Mouse (Mus musculus) lung, adult 2 months (tissue): ENCODE measurements around the gene Atp13a3. TPM values are rescaled to one million over a fixed set of nuclear protein-coding genes. Genes with fewer than 3 reads are reported as not detected.

Source experiments
- DNase-seq: peaks from one replicate; pipeline ENCODE4 v3.0.0; 2022
- H3K4me1 ChIP-seq: fragments of 200-500 bp; 2 replicates; pipeline ENCODE4 v1.6.1; 2011; ENCODE audit warnings: low read length; ENCODE audit not compliant: control insufficient read depth, insufficient read depth
- H3K4me3 ChIP-seq: fragments of 200-500 bp; replicated peaks from 2 replicates; pipeline ENCODE3; 2011; ENCODE audit warnings: low read depth, mild to moderate bottlenecking, control low read depth, low read length; ENCODE audit errors: extremely low read depth
- CTCF ChIP-seq: fragments of 200-500 bp; IDR thresholded peaks from 2 replicates; pipeline ENCODE4 v1.5.1; 2011; ENCODE audit warnings: mild to moderate bottlenecking, low read length, control low read depth; ENCODE audit not compliant: insufficient read depth
- POLR2A ChIP-seq: fragments of 200-500 bp; IDR thresholded peaks from 2 replicates; pipeline ENCODE4 v1.6.1; 2011; ENCODE audit warnings: low read depth, mild to moderate bottlenecking, control low read depth, low read length, borderline replicate concordance; ENCODE audit errors: extremely low read depth
- WGBS: fragments of 180-500 bp; shearing (Covaris S2); methylation state at CpG from one replicate; pipeline ENCODE4 v1.1.7; 2018; 5-methylcytosine and 5-hydroxymethylcytosine counted together
- polyA plus RNA-seq: library from polyadenylated mRNA; depleted of rRNA; stranded (reverse); fragments of >200 nt; gene quantifications from 2 replicates; pipeline ENCODE4 v1.2.3, GENCODE M21; 2012

Atp13a3 gene
- polyA plus RNA-seq, 1 experiment: 48.1 TPM

- no peak for TF ChIP-seq POLR2A
- no peak for TF ChIP-seq CTCF
- no peak for DNase-seq
- 66% methylated on average over 5 of the region's 5 CpGs for WGBS
- Histone ChIP-seq H3K4me3 (no peak overlapping the region), H3K4me1 (no peaks in the 10 kb centered on the region)
Observed at GRCm38 (mm10) chr16:30424053-30424452, 18.3 kb upstream of the Atp13a3 start.

- 62% methylated on average over 2 of the region's 2 CpGs for WGBS
- Histone ChIP-seq H3K4me1 (no peaks in the 10 kb centered on the region), H3K4me3 (no peak overlapping the region)
- TF ChIP-seq CTCF: no peak
- TF ChIP-seq POLR2A: no peak
- DNase-seq: no peak
Observed at GRCm38 (mm10) chr16:30416707-30417106, 10.9 kb upstream of the Atp13a3 start.

DNA sequence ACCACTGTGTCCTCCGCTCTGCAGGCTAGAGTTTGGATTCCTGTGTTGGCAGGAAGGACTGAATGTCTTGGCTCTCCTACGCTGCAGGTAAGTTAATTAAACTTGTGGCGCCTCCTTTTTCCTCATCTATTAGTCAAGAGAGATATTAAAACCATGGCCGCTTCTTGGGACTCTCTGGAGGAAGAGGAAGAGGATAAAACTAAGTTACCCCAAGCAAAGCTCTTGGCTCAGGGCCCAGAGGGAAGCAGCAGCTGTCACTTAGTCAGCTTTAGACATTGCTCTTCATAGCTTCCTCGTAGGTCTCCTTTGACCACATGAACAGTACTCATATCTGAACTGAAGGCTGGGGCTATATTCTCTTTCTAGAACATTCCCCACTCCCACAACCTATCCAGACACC, 10.5 kb upstream of the Atp13a3 start:
- 49% methylated on average over 5 of the region's 5 CpGs for WGBS
- H3K4me3 ChIP-seq: no peak overlapping the region
- TF ChIP-seq CTCF (no peak), POLR2A (no peak)
- no peak for DNase-seq
- no peaks in the 10 kb centered on the region for H3K4me1 ChIP-seq

- 58% methylated on average over 3 of the region's 3 CpGs for WGBS
- no peak for DNase-seq
- no peak overlapping the region for H3K4me3 ChIP-seq
- TF ChIP-seq POLR2A: no peak
- no peak for TF ChIP-seq CTCF
- H3K4me1 ChIP-seq: no peaks in the 10 kb centered on the region
Observed at GRCm38 (mm10) chr16:30412680-30413079, 6.9 kb upstream of the Atp13a3 start.

- no peak overlapping the region for H3K4me3 ChIP-seq
- no peaks in the 10 kb centered on the region for H3K4me1 ChIP-seq
- no peak for DNase-seq
- TF ChIP-seq CTCF: no peak
- no peak for TF ChIP-seq POLR2A
- 89% methylated on average over 4 of the region's 4 CpGs for WGBS
Observed at GRCm38 (mm10) chr16:30410914-30411313, 5.1 kb upstream of the Atp13a3 start.

DNA sequence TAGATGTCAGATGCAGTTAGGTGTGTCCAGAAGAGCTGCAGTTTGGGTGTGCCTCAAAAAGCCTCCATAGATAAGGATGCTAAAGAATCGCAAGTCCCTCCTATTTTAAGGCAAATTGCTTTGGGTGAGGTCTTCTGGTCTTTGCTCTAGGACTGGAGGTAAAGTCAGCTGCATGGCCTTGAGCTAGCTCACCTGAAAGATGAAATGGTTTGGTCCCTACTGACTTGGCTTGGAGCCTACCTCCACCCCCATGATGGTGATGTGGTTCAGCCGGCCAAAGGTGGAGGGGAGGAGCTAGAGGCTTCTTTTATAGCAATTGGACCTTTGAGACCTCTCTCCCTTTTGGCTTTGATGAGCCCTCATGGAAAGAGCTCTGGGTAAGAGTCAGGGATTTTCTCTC, 1.7 kb upstream of the Atp13a3 start:
- no peak for DNase-seq
- no peak for TF ChIP-seq POLR2A
- no peak for TF ChIP-seq CTCF
- WGBS: 70% methylated on average over 2 of the region's 2 CpGs
- no peak overlapping the region for H3K4me3 ChIP-seq
- no peaks in the 10 kb centered on the region for H3K4me1 ChIP-seq

GRCm38 (mm10) chr16:30403528-30403927, 2.2 kb downstream of the Atp13a3 start:
- Histone ChIP-seq H3K4me3 (no peak overlapping the region), H3K4me1 (no peaks in the 10 kb centered on the region; the same call in 1 of the 2 replicates)
- no peak for DNase-seq
- 79% methylated on average over 3 of the region's 3 CpGs for WGBS
- no peak for TF ChIP-seq POLR2A
- TF ChIP-seq CTCF: no peak

- WGBS: 23% methylated on average over 15 of the region's 15 CpGs
- H3K4me3 ChIP-seq: no peak overlapping the region
- DNase-seq: peak; percentile 35
- H3K4me1 ChIP-seq: peaks cover 10% of the 10 kb centered on the region; the same call in 1 of the 2 replicates
- TF ChIP-seq CTCF (no peak), POLR2A (no peak)
Observed at GRCm38 (mm10) chr16:30397127-30398057, 8.4 kb downstream of the Atp13a3 start.

- WGBS: 70% methylated on average over 2 of the region's 2 CpGs
- TF ChIP-seq POLR2A (no peak), CTCF (no peak)
- Histone ChIP-seq H3K4me1 (peaks cover 13% of the 10 kb centered on the region), H3K4me3 (no peak overlapping the region)
- no peak for DNase-seq
Observed at GRCm38 (mm10) chr16:30395136-30395535, 10.6 kb downstream of the Atp13a3 start.
